Mouse (Mus musculus): ENCODE measurements around the gene Ftl1. TPM values are rescaled to one million over a fixed set of nuclear protein-coding genes. Genes with fewer than 3 reads are reported as not detected.
"Not testable (repeated sequence)": the region's sequence is repeated elsewhere in the genome, so short reads cannot be mapped to it uniquely, and the experiment has no call there.

Gene Ftl1
- polyA plus RNA-seq, 1 experiment from 2014 or later, result 5,943 TPM

DNA sequence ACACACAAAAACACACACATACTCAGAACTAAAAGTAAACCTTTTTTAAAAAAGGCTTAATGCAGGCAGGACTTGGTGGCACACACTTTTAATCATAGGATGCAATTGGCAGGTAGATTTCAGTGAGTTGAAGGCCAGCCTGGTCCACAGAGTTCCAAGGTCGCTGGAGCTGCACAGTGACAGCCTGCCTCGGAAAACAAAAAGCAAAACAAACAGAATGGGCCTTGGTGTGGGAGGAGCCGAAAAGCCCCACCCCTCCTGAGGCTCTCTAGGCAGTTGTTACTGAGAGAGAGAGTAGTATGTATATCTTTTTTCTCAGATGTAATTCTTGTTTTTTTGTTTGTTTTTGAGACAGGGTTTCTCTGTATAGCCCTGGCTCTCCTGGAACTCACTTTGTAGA lies 31.6 kb upstream of the Ftl1 start:
- 0 out of 2 replicates have a peak, but pooled peaks cover 3% of the 10 kb centered on the region for H3K36me3 ChIP-seq (ENCODE audit: control insufficient read depth, insufficient read depth, low read length)
- no peak overlapping the region for H3K9ac ChIP-seq (ENCODE audit: low read depth, low read length)
- H3K27me3 ChIP-seq (ENCODE audit: control insufficient read depth, insufficient read depth, low read length), result no peaks in the 10 kb centered on the region
- H3K4me2 ChIP-seq (replicated peaks; ENCODE audit: low read depth, low read length), result no peak overlapping the region
- DNase-seq (ENCODE audit: low spot score) (no peak), ATAC-seq (ENCODE audit: low FRiP score) (no peak)
- no peaks in the 10 kb centered on the region for H3K9me3 ChIP-seq (ENCODE audit: control insufficient read depth, low read length)
- WGBS, result 28% methylated on average over 3 of the region's 3 CpGs
- no peak overlapping the region for H3K27ac ChIP-seq (ENCODE audit: low read depth, low read length)
- H3K4me1 ChIP-seq (replicated peaks; ENCODE audit: control insufficient read depth, insufficient read depth, low read length), result no peaks in the 10 kb centered on the region
- H3K4me3 ChIP-seq (ENCODE audit: low read depth, low read length), result no peak overlapping the region

DNA sequence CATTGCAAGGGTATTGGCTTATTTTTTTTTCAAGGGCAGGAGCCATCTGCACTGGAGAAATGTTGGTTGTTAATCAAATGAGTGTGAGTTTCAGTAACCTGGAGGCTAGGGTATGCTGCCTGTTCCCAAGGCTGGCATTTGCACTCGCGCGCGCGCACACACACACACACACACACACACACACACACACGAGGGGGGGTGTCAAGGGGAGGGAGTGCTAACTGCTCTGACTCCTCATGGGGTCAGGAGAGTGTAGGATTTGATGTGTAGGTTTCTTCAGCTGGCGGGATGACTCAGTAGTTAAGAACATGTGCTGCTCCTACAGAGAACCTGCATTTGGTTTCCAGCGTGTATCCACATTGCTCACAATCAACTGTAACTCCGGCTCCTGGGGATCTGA lies 31.1 kb upstream of the Ftl1 start:
- H3K4me2 ChIP-seq (replicated peaks; ENCODE audit: low read depth, low read length), result no peak overlapping the region
- ATAC-seq (ENCODE audit: low FRiP score) (no peak), DNase-seq (ENCODE audit: low spot score) (no peak)
- no peak overlapping the region for H3K9ac ChIP-seq (ENCODE audit: low read depth, low read length)
- H3K27me3 ChIP-seq (ENCODE audit: control insufficient read depth, insufficient read depth, low read length), result no peaks in the 10 kb centered on the region
- WGBS, result 37% methylated on average over 6 of the region's 9 CpGs
- H3K27ac ChIP-seq (ENCODE audit: low read depth, low read length), result no peak overlapping the region
- no peaks in the 10 kb centered on the region for H3K9me3 ChIP-seq (ENCODE audit: control insufficient read depth, low read length)
- H3K4me3 ChIP-seq (ENCODE audit: low read depth, low read length), result no peak overlapping the region
- H3K4me1 ChIP-seq (replicated peaks; ENCODE audit: control insufficient read depth, insufficient read depth, low read length), result no peaks in the 10 kb centered on the region
- 0 out of 2 replicates have a peak, but pooled peaks cover 3% of the 10 kb centered on the region for H3K36me3 ChIP-seq (ENCODE audit: control insufficient read depth, insufficient read depth, low read length)

DNA sequence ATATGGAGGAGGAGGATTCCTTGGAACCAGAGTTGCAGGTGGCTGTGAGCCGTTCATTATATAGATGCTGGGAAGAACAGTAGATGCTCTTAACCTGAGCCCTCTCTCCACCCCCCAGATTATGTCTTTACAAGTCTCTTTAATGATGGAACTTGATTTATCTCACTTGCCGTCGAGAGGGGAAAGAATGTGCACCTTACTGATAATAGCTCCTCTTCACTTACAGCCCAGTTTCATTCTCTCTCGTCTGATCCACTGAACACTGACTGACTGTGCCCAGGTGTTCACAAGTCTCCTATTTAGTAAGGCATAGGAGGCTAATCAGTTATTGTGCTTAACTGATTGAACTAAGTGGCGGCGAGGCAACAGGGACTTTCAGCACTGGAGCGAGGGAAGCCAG lies 29.9 kb upstream of the Ftl1 start:
- Histone ChIP-seq H3K27me3 (ENCODE audit: control insufficient read depth, insufficient read depth, low read length) (no peaks in the 10 kb centered on the region), H3K4me2 (replicated peaks; ENCODE audit: low read depth, low read length) (no peak overlapping the region), H3K36me3 (ENCODE audit: control insufficient read depth, insufficient read depth, low read length) (0 out of 2 replicates have a peak, but pooled peaks cover 3% of the 10 kb centered on the region), H3K9ac (ENCODE audit: low read depth, low read length) (no peak overlapping the region), H3K9me3 (ENCODE audit: control insufficient read depth, low read length) (no peaks in the 10 kb centered on the region), H3K27ac (ENCODE audit: low read depth, low read length) (no peak overlapping the region), H3K4me1 (replicated peaks; ENCODE audit: control insufficient read depth, insufficient read depth, low read length) (no peaks in the 10 kb centered on the region), H3K4me3 (ENCODE audit: low read depth, low read length) (no peak overlapping the region)
- ATAC-seq (ENCODE audit: low FRiP score), result no peak
- DNase-seq (ENCODE audit: low spot score), result no peak
- 79% methylated on average over 7 of the region's 7 CpGs for WGBS

DNA sequence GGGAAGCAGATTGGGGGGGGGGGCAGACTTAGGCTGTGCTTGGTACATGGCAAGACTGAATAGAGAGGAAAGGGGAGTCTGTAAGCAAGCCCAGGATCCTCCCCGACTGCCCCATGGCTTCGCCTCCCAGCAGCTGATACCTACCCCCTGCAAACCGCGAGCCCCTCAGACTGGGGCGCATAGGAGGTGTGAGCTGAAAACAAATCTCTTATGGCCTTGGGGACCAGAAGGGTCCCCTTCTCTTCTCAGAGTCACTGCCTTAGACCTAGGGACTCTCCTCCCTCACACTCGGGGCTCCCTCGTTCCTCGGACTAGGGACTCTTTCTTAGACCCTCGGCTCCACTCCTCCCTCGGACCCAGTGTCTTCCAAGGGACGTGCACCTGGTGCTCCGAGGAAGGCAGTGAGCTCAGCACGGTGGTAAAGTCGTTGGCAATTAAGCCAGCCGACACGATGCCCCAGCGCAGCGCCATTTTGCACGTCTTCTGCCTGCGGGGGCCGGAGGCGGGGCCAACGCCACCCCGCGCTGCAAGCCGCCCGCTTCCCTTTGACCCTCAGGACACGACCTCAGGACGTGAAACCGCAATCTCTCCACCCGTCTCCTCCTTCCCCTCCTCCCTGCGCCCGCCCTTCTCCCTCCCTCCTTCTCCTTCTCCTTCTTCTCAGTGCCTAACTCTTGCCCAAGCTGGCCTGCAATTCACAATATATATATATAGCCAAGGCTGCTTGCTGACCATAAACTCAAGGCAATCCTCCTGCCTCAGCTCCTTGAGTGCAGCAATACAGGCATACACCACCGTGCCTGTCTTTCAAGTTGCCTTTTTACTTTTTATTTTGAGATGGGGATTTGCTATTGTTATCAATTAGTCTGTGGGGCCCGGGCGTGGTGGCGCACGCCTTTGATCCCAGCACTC lies 28.9 kb upstream of the Ftl1 start, which contains the start of gene Dhdh:
Dhdh (minus strand) TSS at position 513 of the 912 bp plus-strand sequence.
- H3K4me2 ChIP-seq (replicated peaks; ENCODE audit: low read depth, low read length), result peak within 1 kb of the TSS; percentile 49
- ATAC-seq (ENCODE audit: low FRiP score), result peak; percentile 72

DNA sequence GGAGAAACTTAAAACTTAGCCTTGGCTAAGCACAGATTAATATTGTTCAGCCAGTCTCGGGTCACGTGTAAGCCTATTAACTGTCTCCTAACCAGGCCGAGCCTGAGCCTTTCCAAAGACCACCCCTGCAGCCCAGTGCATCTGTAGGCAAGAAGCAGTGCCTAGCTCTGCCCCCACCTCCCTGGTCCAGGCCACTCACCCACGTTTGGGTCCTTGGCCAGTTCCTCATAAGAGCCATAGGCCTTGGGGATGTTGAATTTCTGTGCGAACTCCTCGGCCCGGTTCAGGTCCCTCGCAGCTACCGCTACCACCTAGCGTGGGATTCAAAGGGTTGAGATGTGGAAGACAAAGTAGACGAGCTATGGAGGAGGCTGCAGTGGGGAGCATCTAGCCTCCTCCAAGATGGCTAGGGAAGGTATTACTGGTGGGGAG lies 28.2 kb upstream of the Ftl1 start:
- Histone ChIP-seq H3K4me1 (replicated peaks; ENCODE audit: control insufficient read depth, insufficient read depth, low read length) (no peaks in the 10 kb centered on the region), H3K4me2 (replicated peaks; ENCODE audit: low read depth, low read length) (peak overlapping the region; percentile 49), H3K36me3 (ENCODE audit: control insufficient read depth, insufficient read depth, low read length) (no peaks in the 10 kb centered on the region), H3K4me3 (ENCODE audit: low read depth, low read length) (peak overlapping the region; percentile 28), H3K27ac (ENCODE audit: low read depth, low read length) (peak overlapping the region; percentile 43), H3K27me3 (ENCODE audit: control insufficient read depth, insufficient read depth, low read length) (no peaks in the 10 kb centered on the region), H3K9ac (ENCODE audit: low read depth, low read length) (peak overlapping the region; percentile 68), H3K9me3 (ENCODE audit: control insufficient read depth, low read length) (no peaks in the 10 kb centered on the region)
- 22% methylated on average over 11 of the region's 11 CpGs for WGBS
- ATAC-seq (ENCODE audit: low FRiP score) (peak; percentile 33), DNase-seq (ENCODE audit: low spot score) (peak; percentile 52)

More for the DNA sequence above, 28.9 kb upstream of the Ftl1 start, which contains the start of gene Dhdh:
- Histone ChIP-seq H3K4me3 (ENCODE audit: low read depth, low read length) (peak within 1 kb of the TSS; percentile 28), H3K4me1 (replicated peaks; ENCODE audit: control insufficient read depth, insufficient read depth, low read length) (no peaks in the 10 kb centered on the region), H3K36me3 (ENCODE audit: control insufficient read depth, insufficient read depth, low read length) (0 out of 2 replicates have a peak, but pooled peaks cover 3% of the 10 kb centered on the region), H3K9ac (ENCODE audit: low read depth, low read length) (peak within 1 kb of the TSS; percentile 68), H3K27me3 (ENCODE audit: control insufficient read depth, insufficient read depth, low read length) (no peaks in the 10 kb centered on the region), H3K27ac (ENCODE audit: low read depth, low read length) (peak within 1 kb of the TSS; percentile 43), H3K9me3 (ENCODE audit: control insufficient read depth, low read length) (no peaks in the 10 kb centered on the region)
- WGBS, result 7% methylated on average over 38 of the region's 38 CpGs
- peak; percentile 73 for DNase-seq (ENCODE audit: low spot score)

DNA sequence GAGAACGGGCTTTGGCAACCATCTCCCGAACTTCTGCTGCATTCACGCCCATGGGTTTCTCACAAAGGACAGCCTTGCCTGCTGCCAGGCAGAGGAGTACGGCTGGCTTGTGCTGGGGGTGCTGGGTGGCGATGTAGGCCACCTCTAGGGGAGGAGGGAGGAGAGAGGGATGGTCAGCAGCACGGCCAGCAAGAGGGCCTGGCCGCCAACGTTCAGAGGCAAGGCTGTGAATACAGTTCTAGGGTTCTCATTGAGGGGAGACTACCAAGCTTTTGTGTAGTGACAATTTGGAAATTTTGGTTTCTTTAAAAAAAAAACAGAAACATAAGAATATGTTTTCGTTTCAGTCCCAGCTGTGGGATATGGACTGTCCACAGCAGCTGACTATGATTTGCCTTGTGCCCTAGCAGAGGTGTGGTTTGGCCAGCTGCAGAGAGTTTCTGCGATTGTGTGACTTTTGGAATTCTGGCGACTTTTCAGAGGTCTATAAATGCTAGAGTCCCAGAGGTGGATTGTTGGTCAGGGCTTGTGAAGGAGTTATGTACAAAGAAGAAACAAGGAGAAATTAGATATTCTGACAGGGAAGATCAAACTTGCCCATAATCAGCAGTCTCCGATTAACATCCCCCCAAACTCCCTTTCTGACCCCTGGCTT lies 27.2 kb upstream of the Ftl1 start, which contains the start of gene Gm45808:
Gm45808 (minus strand) TSS at position 51 of the 655 bp plus-strand sequence.
- WGBS, result 82% methylated on average over 12 of the region's 12 CpGs
- DNase-seq (ENCODE audit: low spot score) (no peak), ATAC-seq (ENCODE audit: low FRiP score) (no peak)
- H3K36me3 ChIP-seq (ENCODE audit: control insufficient read depth, insufficient read depth, low read length), result no peaks in the 10 kb centered on the region
- H3K9me3 ChIP-seq (ENCODE audit: control insufficient read depth, low read length), result no peaks in the 10 kb centered on the region
- no peak within 1 kb of the TSS for H3K9ac ChIP-seq (ENCODE audit: low read depth, low read length)
- no peak within 1 kb of the TSS for H3K4me2 ChIP-seq (replicated peaks; ENCODE audit: low read depth, low read length)
- H3K27ac ChIP-seq (ENCODE audit: low read depth, low read length), result no peak within 1 kb of the TSS
- no peaks in the 10 kb centered on the region for H3K4me1 ChIP-seq (replicated peaks; ENCODE audit: control insufficient read depth, insufficient read depth, low read length)
- no peaks in the 10 kb centered on the region for H3K27me3 ChIP-seq (ENCODE audit: control insufficient read depth, insufficient read depth, low read length)
- H3K4me3 ChIP-seq (ENCODE audit: low read depth, low read length), result no peak within 1 kb of the TSS

DNA sequence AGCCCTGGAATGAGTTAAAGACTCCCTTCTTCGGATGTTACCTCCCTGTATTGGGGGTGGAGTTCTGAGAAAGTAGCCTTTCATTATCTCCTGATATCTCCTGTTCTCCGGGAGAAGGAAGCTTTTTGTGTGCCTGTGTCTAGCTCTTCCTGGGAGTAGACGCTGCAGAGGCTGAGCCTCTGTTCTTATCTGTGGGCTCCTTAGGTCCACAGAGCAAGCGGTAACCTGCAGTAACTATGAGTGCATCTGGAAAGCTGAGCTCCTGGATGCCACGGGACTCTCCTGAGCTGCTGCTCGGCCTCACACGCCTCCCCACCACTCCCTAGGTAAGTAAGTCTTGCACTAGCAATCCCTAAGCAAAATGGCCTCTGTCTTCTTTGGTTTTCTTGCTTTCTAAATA lies 26.5 kb upstream of the Ftl1 start:
- Histone ChIP-seq H3K4me1 (replicated peaks; ENCODE audit: control insufficient read depth, insufficient read depth, low read length) (no peaks in the 10 kb centered on the region), H3K4me3 (ENCODE audit: low read depth, low read length) (no peak overlapping the region), H3K27me3 (ENCODE audit: control insufficient read depth, insufficient read depth, low read length) (no peaks in the 10 kb centered on the region), H3K9me3 (ENCODE audit: control insufficient read depth, low read length) (no peaks in the 10 kb centered on the region), H3K36me3 (ENCODE audit: control insufficient read depth, insufficient read depth, low read length) (no peaks in the 10 kb centered on the region), H3K9ac (ENCODE audit: low read depth, low read length) (no peak overlapping the region), H3K27ac (ENCODE audit: low read depth, low read length) (no peak overlapping the region), H3K4me2 (replicated peaks; ENCODE audit: low read depth, low read length) (no peak overlapping the region)
- WGBS, result 77% methylated on average over 7 of the region's 7 CpGs
- ATAC-seq (ENCODE audit: low FRiP score) (no peak), DNase-seq (ENCODE audit: low spot score) (no peak)

DNA sequence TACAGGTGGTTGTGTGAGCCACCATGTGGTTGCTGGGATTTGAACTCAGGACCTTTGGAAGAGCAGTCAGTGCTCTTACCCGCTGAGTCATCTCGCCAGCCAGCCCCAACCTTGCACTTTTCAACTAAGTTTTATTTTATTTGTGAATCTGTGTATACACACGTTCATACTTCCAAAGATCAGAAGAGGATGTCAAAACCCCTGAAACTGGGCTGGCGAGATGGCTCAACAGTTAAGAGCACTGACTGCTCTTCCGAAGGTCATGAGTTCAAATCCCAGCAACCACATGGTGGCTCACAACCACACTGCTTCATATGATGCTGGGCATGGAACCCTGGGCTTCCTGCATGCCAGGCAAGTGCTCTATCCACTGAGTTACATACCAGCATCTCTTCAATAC lies 25.3 kb upstream of the Ftl1 start:
- WGBS, result 94% methylated on average over 5 of the region's 5 CpGs
- H3K4me1 ChIP-seq (replicated peaks; ENCODE audit: control insufficient read depth, insufficient read depth, low read length); DNase-seq (ENCODE audit: low spot score); H3K4me3 ChIP-seq (ENCODE audit: low read depth, low read length); H3K9ac ChIP-seq (ENCODE audit: low read depth, low read length); H3K4me2 ChIP-seq (replicated peaks; ENCODE audit: low read depth, low read length); H3K36me3 ChIP-seq (ENCODE audit: control insufficient read depth, insufficient read depth, low read length); H3K9me3 ChIP-seq (ENCODE audit: control insufficient read depth, low read length); ATAC-seq (ENCODE audit: low FRiP score); H3K27ac ChIP-seq (ENCODE audit: low read depth, low read length); H3K27me3 ChIP-seq (ENCODE audit: control insufficient read depth, insufficient read depth, low read length): not testable (repeated sequence)

Measured in hindbrain, embryonic 11.5 days (tissue).